In the genomic region with DNA sequence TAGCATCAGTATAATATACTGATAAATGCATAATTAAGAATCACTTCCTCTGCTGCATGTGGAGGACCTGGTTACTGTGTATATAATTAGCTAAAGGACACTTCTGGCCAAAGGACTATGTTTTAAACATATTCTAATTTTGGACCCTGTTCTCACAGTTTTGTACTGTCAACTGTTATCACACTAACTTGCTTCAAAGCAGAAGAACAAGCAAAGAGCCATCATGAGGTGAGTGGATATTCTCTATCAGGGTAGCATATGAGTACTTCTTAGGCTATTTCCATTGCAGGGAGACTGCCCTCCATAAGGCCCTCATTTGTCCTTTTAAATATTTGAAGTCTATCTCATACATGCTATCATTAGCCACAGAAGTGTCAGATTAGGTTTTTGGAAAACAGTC, we compare ENCODE assay signal across 22 mouse cellular contexts.
"Had no signal": no experiment of that assay in that cellular context is flagged by ENCODE, and none has a peak within 500 bp of the region (broad histone marks: within the 10 kb centered on the region; RNA-seq: fewer than 3 reads in every experiment).

No protein-coding gene starts in this region.

- H3K4me2 ChIP-seq: forebrain, embryonic 15.5 days; heart, embryonic 11.5 days; hindbrain, embryonic 13.5 days; hindbrain, embryonic 15.5 days; kidney, embryonic 15.5 days; limb, embryonic 13.5 days; limb, embryonic 15.5 days; liver, embryonic 12.5 days had no signal

- H3K4me1 ChIP-seq: forebrain, embryonic 15.5 days; hindbrain, embryonic 13.5 days; hindbrain, embryonic 15.5 days; kidney, embryonic 15.5 days; limb, embryonic 13.5 days; limb, embryonic 15.5 days; liver, embryonic 12.5 days had no signal

- H3K36me3 ChIP-seq: forebrain, embryonic 15.5 days; hindbrain, embryonic 13.5 days; hindbrain, embryonic 15.5 days; kidney, embryonic 15.5 days; limb, embryonic 13.5 days; limb, embryonic 15.5 days; liver, embryonic 12.5 days had no signal

- DNase-seq: forebrain, postnatal 0 days; gastrocnemius, postnatal 14 days; gastrocnemius, postnatal 36 days; heart, adult 11 months; kidney, adult 11 months; kidney, postnatal 14 days; layer of hippocampus, adult 9-11 months; layer of hippocampus, postnatal 36 days; left cerebral cortex, postnatal 4 days; lung, adult 18-20 months had no signal

- H3K27me3 ChIP-seq: forebrain, embryonic 15.5 days; hindbrain, embryonic 13.5 days; hindbrain, embryonic 15.5 days; kidney, embryonic 15.5 days; limb, embryonic 13.5 days; limb, embryonic 15.5 days; liver, embryonic 12.5 days had no signal

- H3K9ac ChIP-seq: forebrain, embryonic 15.5 days; forebrain, postnatal 0 days; hindbrain, embryonic 13.5 days; hindbrain, embryonic 15.5 days; kidney, embryonic 15.5 days; limb, embryonic 13.5 days; limb, embryonic 15.5 days; liver, embryonic 12.5 days; liver, embryonic 14.5 days had no signal

- H3K4me3 ChIP-seq: forebrain, embryonic 15.5 days; hindbrain, embryonic 13.5 days; hindbrain, embryonic 15.5 days; kidney, embryonic 15.5 days; limb, embryonic 13.5 days; limb, embryonic 15.5 days; liver, embryonic 12.5 days had no signal

- H3K9me3 ChIP-seq: forebrain, embryonic 15.5 days; hindbrain, embryonic 13.5 days; hindbrain, embryonic 15.5 days; kidney, embryonic 15.5 days; limb, embryonic 13.5 days; limb, embryonic 15.5 days; liver, embryonic 12.5 days had no signal

- H3K27ac ChIP-seq: forebrain, embryonic 15.5 days; hindbrain, embryonic 13.5 days; hindbrain, embryonic 15.5 days; hindbrain, postnatal 0 days; kidney, embryonic 15.5 days; kidney, postnatal 0 days; limb, embryonic 13.5 days; limb, embryonic 15.5 days; liver, embryonic 12.5 days; liver, embryonic 14.5 days had no signal

- ATAC-seq: forebrain, embryonic 15.5 days; forebrain, postnatal 0 days; hindbrain, postnatal 0 days; intestine, embryonic 16.5 days; liver, embryonic 12.5 days had no signal
